Mouse (Mus musculus): Measurements from ENCODE around the gene R3hdm4. TPM values are rescaled to one million over a fixed set of nuclear protein-coding genes. Genes with fewer than 3 reads are reported as not detected.
"Not testable (repeated sequence)": the region's sequence is repeated elsewhere in the genome, so short reads cannot be mapped to it uniquely, and the experiment has no call there.

Gene R3hdm4
- total RNA-seq (2021), result 85.5 and 98.9 TPM in 2 replicates
- long read RNA-seq, transcript R3hdm4-201 (8 exons, 1,898 nt), result major isoform, 68 of 89 reads
- long read RNA-seq, partial matches to known transcripts, result 7 of 89 reads
- long read RNA-seq, other reads (novel, unspliced or antisense), result 14 of 89 reads

- DNase-seq, result no peak
Observed at GRCm38 (mm10) chr10:79920958-79921535, at the start of gene R3hdm4. Gene R3hdm4 (minus strand): TSS chr10:79921208.

DNA sequence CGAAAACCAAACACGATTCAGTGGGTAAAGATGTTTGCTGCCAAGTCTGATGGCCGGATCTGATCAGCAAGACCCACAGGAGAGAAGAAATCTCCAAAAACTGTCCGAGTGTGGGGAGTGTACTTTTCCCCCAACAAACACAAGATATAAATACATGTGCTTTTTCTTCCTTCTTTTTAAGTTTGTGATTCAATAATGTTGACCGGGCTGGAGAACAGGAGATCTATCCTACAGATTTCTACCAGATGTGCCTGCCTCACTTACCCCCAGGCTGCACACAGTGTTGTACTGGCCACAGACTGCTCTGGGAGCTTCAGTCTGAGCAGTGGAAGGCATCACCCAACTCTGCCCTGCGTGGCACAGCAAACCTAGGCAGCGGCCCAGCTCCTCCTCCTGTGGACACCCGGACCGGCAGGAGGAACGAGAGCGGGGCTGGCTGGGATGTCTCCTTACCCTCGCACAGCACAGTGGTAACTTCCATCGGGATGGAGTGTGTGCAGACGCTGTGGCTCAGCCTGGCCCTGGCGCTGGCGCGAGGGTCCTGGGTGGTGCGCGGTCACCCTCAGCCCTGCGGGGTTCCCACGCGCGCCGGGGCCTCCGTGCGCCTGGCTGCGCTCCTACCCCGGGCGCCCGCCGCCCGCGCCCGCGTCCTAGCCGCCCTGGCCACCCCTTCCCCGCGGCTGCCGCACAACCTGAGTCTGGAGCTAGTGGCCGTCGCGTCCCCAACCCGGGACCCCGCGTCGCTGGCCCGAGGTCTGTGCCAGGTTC lies 49.6 kb upstream of the R3hdm4 start, which contains the start of gene Grin3b:
Gene Grin3b, plus strand, starts transcription at position 301 of the 768 bp plus-strand sequence.
- no peak for DNase-seq

- DNase-seq, result no peak
Observed at GRCm38 (mm10) chr10:79969124-79969568, 48.1 kb upstream of the R3hdm4 start.

DNA sequence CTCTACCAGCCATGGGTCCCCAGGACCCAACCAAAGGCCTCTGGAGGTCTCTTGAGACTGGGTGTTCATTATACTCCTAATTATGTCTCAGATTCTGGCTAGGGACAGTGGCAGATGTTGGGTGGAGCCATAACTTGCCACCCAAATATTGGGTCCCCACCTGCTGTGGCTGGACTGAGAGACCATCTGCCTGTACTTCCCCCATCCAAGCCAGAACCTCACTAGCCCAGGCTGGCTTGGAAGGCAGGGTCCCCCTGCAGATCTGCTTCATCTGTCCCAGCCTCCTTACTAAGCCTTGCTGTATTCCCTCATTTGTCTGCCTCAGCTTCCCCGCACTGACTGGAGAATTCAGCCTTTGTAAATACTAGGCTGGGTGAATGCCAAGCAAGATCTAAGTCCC lies 47.2 kb upstream of the R3hdm4 start:
- DNase-seq, result no peak

DNA sequence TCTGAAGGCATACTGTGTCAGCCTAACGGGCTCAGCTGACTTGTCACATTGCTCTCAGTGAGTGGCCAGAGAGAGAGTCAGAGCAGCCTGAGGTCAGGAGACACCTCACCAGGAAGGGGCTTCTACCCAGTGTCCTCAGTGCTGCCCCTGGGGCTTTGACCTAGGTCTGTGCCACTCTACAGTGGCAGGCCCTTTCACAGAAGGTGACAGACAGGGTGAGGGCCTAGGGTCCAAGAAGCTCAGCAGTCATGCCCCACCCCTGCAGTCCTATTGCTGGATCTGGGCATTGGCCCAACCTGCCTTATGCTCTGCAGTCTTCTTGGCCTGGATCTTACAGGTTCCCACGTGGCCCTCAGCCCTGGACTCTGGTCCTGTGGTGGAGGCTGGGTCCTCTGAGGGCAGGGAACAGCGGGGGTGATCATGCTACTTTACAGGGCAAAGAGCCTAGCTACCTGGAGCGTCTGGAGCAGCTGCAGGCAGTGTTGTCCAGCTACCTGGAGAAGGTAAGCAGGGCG lies 45.9 kb upstream of the R3hdm4 start:
- no peak for DNase-seq

- DNase-seq, result no peak
Observed at GRCm38 (mm10) chr10:79965325-79965724, 44.3 kb upstream of the R3hdm4 start.

- DNase-seq, result no peak
Observed at GRCm38 (mm10) chr10:79964727-79965126, 43.7 kb upstream of the R3hdm4 start.

GRCm38 (mm10) chr10:79960671-79961294 lies 39.8 kb upstream of the R3hdm4 start:
- no peak for DNase-seq

- DNase-seq, result peak; percentile 99
Observed at GRCm38 (mm10) chr10:79959847-79960601, 39.0 kb upstream of the R3hdm4 start, which contains the start of gene Wdr18. Gene Wdr18 (plus strand): TSS chr10:79960152.

DNA sequence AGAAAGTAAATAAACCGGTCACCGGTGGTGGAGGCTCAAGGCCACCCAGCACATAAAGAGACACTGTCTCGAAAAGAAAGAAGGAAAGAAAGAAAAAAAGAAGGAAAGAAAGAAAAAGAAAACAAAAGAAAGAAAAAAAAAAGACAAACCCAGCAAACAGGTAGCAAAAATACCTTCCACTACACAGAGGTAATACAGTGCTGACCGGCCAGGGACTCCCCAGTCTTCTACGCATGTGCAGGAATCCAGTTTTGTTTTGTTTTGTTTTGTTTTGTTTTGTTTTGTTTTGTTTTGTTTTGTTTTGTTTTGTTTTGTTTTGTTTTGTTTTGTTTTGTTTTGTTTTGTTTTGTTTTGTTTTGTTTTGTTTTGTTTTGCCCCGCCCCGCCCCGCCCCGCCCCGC lies 38.4 kb upstream of the R3hdm4 start:
- DNase-seq, result not testable (repeated sequence)

DNA sequence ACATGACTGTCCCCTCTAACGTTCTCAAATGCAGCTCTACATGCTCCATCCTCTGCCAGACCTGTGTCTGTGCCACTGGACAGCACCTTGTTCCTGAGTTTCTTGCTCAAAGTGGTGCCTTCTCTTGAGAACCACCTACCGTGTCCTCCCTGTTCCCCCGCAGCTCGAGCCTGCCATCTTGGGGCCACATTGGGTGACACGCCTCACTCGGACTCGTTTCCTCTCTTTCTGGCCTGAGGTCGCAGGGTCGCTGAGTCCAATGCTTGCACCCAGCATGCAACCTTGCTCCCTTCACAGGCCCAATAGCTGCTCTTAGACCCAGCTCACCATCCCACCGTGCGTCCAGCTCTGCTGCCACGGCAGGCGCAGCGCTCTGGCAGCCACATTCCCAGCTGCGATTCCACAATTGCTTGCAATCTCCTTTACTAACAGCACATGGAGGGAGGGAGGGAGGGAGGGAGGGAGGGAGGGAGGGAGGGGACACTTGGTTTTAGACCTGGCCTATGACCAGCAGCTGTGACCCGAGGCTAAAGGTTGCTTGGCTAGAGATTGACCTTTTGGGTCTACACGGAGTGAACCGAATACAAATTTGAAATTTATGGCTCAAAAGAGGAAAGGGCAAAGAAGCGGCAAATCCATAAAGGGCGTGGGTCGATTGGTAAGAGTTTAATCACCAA lies 37.3 kb upstream of the R3hdm4 start:
- DNase-seq, result peak; percentile 86

DNA sequence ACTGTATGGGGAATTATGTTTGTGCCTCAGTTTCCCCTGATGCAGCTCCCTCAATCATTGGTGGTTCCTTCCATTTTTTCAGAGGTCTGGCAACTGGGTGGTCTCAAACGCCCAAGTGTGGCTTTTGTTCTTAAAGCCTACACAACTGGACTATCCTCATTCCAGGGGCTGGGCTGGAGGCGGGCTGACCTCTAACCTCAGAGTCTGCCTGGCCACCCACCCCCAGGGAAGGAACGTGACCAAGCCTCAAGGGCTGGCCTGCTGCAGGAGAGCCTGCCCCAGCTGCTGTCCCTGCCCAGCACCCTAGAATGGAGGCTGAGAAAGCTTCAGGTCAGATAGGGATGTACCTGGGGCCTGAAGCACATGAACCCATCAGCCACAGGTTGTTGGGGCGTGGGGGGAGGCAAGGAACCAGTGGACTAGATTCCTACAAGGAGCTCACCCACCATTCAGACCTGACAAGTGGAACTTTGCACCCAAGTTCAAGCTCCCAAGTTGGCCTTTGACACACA lies 35.7 kb upstream of the R3hdm4 start:
- no peak for DNase-seq

DNA sequence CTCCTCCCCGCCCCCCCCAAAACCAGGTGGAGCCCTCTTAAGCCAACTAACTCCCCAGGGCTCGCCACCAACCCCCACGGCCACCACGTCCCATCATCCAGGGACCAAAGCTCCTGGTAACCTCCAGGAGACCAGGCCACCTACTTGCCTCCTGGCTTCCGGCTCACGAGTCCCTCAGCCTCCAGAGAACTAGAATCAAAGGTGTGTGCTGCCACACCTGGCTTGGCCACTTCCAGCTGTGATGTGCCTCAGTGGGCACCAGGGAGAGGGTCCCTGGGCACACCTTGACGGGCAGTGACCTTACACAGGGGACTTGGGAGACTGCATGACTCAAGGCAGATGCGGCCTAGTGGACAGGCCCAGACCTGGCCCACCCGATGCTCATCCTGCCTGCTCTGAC lies 34.7 kb upstream of the R3hdm4 start:
- no peak for DNase-seq

DNA sequence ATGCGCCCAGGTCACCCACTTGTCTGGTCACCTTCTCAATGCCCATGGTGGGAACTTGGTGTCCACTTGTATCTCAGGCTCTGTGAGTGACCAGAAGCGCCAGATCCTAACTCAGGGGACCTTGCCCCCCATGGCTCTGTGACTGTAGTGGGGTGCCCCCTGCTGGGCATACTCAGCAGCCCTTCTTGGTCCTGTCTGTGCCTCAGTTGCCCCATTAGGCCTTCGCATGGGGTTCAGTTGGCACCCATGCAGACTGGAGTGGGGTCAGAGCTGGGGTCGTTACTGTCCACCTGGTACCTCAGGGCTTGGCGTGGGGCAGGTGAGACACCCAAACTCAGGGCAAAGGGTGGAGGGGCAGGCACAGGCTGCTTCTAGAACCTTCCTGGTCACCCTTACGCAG lies 32.9 kb upstream of the R3hdm4 start:
- peak; percentile 45 for DNase-seq

DNA sequence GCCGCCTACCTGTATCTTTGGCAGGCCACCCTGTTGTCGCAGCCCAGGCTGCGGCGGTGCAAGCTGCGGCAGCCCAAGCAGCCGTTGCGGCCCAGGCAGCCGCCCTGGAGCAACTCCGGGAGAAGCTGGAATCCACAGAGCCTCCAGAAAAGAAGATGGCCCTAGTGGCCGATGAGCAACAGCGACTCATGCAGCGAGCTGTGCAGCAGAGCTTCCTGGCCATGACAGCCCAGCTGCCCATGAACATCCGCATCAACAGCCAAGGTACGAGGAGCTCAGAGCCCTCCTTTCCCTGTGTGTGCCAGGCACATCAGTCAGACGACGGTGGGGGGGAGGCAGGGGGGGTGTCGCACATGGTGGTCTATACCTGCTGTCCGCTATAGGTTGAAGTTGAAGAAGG lies 29.7 kb upstream of the R3hdm4 start:
- DNase-seq, result no peak

- no peak for DNase-seq
Observed at GRCm38 (mm10) chr10:79949873-79950272, 28.9 kb upstream of the R3hdm4 start.

- no peak for DNase-seq
Observed at GRCm38 (mm10) chr10:79947502-79947901, 26.5 kb upstream of the R3hdm4 start.

DNA sequence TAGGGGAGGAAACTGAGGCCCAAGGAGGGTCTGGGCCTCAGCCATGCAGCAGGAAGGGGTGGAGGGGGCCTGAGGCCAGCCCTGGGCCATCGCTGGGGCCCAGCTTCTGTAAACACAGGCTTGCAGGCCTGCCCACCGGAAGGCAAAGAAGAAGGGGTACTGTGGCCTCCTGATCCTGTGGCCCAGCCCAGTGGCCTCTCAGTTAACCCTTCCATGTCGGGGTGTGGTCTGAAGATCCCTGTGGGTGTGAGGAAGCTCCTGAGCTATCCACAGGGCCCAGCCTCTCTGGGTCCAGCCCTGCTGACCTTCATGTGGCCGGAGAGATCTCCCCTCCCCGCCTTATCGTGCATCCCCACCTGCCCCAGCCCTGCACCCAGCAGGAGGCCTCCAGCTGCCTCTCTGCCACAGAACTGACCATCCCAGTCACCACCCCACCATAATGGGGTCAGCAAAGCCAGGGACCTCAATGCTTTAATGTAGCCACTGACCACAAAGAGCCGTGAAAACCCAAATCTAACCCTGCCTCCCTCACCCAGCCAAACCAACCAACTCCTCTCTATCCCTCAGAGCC lies 25.8 kb upstream of the R3hdm4 start:
- DNase-seq, result no peak

GRCm38 (mm10) chr10:79945507-79946234 lies 24.7 kb upstream of the R3hdm4 start:
- DNase-seq, result no peak

DNA sequence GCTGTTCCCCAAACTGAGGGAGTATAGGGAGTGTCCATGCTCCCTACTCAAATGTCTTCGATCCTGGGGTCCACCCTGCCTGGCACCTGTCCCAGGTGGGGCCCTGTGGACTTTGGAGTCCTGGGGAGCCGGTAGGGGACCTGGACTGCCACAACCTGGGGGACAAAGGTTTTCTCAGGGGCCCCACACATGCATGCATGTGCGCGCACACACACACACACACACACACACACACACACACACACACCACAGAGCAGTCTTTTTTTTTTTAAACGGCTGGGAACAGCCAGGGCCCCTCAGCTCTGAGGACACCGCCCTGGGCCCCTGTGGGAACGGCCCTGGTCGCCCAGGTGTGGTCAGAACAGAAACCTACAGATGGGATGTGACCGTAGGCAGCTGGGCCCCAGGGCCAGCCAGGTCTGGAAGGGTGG lies 22.5 kb upstream of the R3hdm4 start:
- no peak for DNase-seq
